Mouse (Mus musculus) brown adipose tissue, adult 24 weeks (tissue): Measurements from ENCODE around the gene Cdon. TPM values are rescaled to one million over a fixed set of nuclear protein-coding genes. Genes with fewer than 3 reads are reported as not detected.
"Not testable (repeated sequence)": the region's sequence is repeated elsewhere in the genome, so short reads cannot be mapped to it uniquely, and the experiment has no call there.

Source experiments
- H3K27ac ChIP-seq: fragments of 200-500 bp; replicated peaks from 2 replicates; pipeline ENCODE4 v1.5.1; 2012; ENCODE audit warnings: low read depth, mild to moderate bottlenecking, low read length
- H3K4me1 ChIP-seq: fragments of 200-500 bp; 2 replicates; pipeline ENCODE4 v1.6.1; 2012; ENCODE audit warnings: low read length, mixed read lengths; ENCODE audit not compliant: control insufficient read depth, insufficient read depth, insufficient read length
- H3K4me3 ChIP-seq: fragments of 200-500 bp; 2 replicates; pipeline ENCODE4 v1.5.1; 2012; ENCODE audit warnings: low read depth, mild to moderate bottlenecking, low read length, moderate library complexity; ENCODE audit not compliant: insufficient read depth
- polyA plus RNA-seq: library from polyadenylated mRNA; stranded (reverse); fragments of >200 nt; gene quantifications from 2 replicates; pipeline ENCODE4 v1.2.4, GENCODE M21; 2012; ENCODE audit not compliant: missing spikeins, insufficient read depth, insufficient read length

Cdon gene
- polyA plus RNA-seq, 1 experiment, result 10.9 TPM

DNA sequence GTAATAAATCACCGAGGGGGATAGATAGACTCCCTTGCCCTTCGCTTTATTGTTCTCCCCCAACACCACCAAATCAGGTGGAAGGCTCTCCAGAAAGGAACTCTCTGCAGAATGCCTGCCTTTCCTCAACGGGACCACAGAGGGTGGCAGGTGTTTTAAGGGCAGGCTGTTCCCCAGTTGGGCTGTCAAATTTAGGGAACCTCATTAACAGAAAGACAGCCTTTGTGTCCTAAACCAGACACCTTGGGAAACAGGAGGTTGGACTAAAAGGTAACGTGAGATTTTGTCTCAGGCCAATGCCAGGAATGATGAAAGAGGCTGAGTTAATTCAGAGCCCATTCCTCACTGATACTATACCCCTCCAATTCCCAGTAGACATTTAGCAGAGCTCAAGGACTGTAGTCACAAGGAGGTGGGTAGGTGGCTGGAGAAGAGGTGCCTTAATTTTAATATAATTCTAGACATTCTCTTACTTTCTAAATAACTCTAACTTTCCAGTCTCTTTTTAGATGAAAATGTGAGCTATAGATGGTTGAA lies 1.5 kb downstream of the Cdon start:
- H3K27ac ChIP-seq, result no peak overlapping the region; the same call in 1 of the 2 replicates
- peaks cover 3% of the 10 kb centered on the region for H3K4me1 ChIP-seq
- H3K4me3 ChIP-seq, result peak overlapping the region; percentile 83

DNA sequence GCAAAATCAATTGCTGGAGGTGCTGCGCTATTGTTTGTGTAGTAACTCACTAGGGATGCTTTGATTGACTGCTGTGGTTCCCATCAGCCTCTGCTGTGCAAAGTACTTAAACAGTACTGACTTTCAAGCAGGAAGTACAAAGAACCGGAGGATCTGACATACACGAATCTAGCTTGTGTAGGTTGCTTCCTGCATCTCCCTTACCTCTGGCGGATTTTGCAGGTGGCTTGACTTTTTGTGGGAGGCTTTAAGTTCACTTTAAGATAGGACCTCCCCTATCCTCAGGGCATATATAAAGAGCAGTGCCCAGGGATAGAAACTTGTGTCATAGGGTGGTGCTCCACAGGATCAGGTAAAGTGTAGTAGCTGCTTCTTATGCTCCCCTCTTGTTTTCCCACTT lies 2.3 kb downstream of the Cdon start:
- peaks cover 6% of the 10 kb centered on the region for H3K4me1 ChIP-seq
- H3K27ac ChIP-seq, result no peak overlapping the region
- peak overlapping the region; percentile 39 for H3K4me3 ChIP-seq

DNA sequence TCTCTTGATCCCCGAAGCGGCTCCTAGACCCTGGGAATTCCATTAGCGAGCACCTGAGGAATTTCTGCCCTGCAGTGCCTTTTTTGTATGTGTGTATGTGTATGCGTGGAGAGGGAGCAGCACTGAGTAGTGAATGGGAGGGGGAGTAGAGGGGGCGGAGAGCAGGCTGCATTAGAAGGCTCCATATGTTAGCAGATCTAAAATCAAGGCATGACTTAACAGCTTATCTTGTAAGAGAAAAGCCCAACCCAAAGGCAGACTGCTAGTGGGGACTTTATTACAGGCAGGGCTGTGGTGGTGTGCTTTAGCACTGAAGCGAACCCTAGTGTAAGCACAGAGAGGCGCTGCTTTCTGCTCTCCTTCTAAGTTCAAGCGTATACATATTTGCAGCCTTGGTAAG lies 3.7 kb downstream of the Cdon start:
- H3K4me1 ChIP-seq, result peaks cover 6% of the 10 kb centered on the region
- peak overlapping the region; percentile 10 for H3K4me3 ChIP-seq
- no peak overlapping the region for H3K27ac ChIP-seq

DNA sequence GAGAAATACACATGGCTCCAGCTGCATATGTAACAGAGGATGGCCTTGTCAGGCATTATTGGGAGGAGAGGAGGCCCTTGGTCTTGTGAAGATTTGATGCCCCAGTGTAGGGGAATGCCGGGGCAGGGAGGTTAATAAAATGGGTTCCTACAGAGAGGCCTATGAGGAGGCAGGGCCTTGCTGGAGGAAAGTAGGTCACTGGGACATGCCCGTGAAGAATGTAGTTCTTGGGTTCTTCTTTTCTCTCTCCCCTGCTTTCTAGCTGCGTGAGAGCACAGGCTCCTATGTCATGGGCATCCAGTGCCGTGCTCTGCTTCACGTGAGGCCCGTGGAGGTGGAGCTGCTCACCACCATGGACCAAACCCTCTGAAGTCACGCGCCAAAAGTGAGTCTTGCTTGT lies 9.5 kb downstream of the Cdon start:
- H3K27ac ChIP-seq, result no peak overlapping the region
- H3K4me3 ChIP-seq, result no peak overlapping the region
- peaks cover 12% of the 10 kb centered on the region for H3K4me1 ChIP-seq

DNA sequence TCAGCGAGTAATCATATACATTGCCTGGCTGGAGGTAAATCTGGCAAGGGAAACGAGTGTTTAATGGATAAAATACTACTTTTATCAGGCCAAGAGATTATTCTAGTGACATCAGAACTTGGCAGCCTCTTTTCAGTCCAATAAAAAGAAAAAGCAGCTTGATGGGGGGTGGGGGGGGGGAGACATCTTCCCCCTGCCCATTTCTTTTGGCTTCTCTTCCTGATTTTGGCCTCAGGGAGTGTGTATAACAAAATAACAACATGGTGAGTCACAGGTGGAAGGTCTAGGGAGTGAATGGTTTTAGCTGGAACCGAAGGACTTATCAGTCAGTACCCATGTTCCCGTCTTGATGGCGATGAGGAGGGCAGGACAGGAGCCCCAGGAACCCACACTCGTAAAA lies 10.5 kb downstream of the Cdon start:
- Histone ChIP-seq H3K4me3 (no peak overlapping the region), H3K27ac (no peak overlapping the region), H3K4me1 (peaks cover 11% of the 10 kb centered on the region)

DNA sequence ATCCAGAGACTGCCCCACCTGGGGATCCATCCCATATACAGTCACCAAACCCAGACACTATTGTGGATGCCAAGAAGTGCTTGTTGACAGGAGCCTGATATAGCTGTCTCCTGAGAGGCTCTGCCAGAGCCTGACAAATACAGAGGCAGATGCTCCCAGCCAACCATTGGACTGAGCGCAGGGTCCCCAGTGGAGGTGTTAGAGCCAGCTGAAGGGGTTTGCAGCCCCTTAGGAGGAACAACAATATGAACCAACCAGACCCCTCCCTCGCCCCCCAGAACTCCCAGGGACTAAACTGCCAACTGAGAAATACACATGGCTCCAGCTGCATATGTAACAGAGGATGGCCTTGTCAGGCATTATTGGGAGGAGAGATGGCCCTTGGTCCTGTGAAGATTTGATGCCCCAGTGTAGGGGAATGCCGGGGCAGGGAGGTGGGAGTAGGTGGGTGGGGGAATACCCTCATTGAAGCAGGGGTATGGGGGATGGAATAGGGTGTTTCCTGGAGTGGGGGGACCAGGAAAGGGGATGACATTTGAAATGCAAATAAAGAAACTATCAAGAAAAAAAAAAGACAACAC lies 11.9 kb downstream of the Cdon start:
- not testable (repeated sequence) for H3K4me1 ChIP-seq, H3K4me3 ChIP-seq

DNA sequence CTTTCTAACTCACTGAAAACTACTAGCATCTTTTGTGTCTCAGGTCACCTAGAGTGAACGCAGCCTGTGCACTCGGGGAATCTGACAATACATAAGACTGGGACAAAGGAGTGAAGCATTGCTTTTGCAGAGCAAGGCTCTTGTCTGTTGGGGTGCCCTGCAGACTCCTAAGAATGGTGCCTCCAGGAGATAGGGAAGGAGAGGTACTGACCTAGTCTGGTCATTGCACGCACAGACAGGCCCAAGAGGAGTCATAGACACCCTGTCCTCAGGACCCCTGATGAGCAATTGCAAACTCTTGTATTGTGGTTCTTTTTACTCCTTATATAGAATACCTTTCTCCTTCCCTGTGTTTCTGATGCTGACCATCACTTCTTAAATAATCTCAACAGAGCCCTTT lies 13.4 kb downstream of the Cdon start:
- H3K4me1 ChIP-seq, result peaks cover 5% of the 10 kb centered on the region
- no peak overlapping the region for H3K4me3 ChIP-seq
- H3K27ac ChIP-seq, result no peak overlapping the region

More for the DNA sequence above, 11.9 kb downstream of the Cdon start:
- not testable (repeated sequence) for H3K27ac ChIP-seq

DNA sequence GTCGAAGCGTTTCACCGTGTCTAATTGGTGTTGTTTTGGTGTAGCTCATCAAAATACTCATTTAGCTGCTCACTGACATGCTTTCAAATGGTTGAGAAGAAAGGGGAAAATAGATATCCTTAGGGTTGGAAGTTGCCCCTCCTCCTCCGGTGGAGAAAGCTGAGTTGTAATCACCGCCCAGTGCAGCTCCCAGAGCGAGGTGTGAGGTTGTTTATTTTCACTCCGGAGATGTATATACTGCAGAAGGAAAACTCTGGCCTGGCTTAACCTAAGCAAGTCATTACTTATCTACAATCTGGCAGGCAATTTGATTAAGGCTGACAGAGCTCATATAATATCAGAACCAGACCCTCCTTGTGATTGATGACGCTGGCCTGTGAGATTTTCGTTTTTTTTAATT lies 14.6 kb downstream of the Cdon start:
- Histone ChIP-seq H3K4me1 (peaks cover 3% of the 10 kb centered on the region), H3K27ac (no peak overlapping the region), H3K4me3 (no peak overlapping the region)

DNA sequence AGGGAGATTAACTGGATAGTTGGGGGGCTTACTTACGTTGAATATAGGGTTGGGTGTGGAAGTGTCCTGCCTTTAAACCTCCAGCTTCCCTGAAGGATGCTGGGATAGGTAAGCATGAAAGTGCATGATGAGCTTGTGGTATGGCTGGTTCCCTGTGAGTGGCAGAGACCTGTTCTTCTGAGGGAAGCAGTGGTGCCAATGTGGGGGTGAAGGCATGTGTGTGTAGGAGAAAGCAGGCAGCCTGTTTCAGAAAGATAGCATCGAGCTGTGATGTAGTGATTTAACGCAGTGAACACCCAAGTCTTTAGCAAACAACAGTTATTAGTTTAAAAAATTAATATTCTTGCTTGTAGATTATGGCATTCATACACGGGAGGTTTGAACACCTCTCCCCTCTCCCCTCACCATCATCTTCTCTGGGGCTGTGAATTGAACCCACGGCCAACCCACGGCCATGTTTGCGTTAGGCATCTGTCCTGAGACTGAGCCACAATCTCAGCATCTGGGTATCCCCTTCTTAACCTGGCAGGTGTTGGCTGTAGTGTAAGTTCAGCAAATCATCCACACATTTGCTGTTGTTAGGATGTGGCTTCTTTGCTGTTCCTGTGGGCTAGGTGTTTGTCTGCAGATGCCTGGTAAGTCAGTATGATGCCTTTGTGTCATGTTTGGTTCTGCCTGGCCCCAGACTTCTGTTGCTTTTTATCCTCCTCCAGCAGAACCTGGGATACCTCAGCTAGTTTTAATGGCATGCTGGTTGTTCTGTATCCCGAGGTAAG lies 17.5 kb downstream of the Cdon start:
- H3K27ac ChIP-seq, result no peak overlapping the region
- no peak overlapping the region for H3K4me3 ChIP-seq

DNA sequence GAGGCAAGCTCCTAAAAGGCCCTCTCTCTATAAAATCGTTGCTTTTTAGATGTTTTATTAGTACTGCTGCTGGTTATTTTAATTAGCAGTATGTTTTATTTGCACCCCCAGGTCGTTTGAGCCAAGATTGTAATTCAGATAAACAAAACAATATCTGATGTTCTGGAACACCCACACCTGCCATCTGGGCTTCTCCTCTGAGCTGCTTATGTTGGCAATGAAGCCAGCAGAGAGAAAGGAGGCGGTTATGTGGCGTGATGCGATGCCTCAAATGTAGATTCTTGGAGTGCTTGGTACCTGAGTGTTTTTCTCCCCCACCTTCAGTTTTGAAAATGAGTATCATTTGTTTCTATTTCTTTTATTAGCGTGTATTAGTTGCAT lies 18.1 kb downstream of the Cdon start:
- no peak overlapping the region for H3K4me3 ChIP-seq

More for the DNA sequence above, 17.5 kb downstream of the Cdon start:
- H3K4me1 ChIP-seq, result peaks cover 3% of the 10 kb centered on the region

DNA sequence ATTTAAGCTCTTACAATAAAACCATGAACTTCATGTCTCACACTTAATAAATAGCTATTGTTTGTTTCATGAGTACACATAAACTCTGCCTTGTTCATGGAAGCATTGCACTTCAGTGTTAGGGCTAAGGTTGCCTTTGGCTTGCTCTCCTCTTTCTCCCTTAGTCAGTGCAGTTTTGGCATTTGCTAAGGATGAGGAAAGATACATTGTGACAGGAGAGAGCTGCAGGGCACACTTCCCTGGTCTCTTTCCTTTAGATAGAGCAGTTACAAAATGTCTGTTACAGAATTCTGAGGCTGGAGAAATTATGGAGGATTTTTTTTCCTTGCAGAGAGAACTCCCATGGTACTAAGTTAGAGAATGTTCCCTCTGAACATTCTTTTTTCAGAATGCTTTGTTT lies 18.8 kb downstream of the Cdon start:
- Histone ChIP-seq H3K4me3 (no peak overlapping the region), H3K4me1 (peaks cover 6% of the 10 kb centered on the region; the same call in 1 of the 2 replicates), H3K27ac (no peak overlapping the region)

More for the DNA sequence above, 18.1 kb downstream of the Cdon start:
- Histone ChIP-seq H3K4me1 (peaks cover 8% of the 10 kb centered on the region), H3K27ac (no peak overlapping the region)

DNA sequence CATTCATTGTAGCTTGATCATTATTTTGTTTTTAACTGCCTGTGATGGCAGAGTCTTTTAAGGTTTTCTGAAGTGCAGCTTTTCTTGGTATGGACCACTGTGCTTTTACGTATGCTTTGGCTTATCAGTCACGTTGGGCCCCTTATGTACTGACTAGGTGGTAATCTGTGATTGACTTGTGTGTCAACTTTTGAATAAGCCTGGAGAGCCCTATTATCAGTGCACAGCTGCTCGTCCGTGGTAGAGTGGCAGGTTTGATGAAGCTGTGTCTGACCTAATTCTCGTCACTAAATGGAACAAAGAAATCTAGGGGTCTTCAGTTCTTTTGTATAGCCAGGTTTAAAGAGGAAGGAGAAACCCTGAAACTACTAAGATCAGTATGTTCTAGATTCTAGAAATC lies 21.5 kb downstream of the Cdon start:
- H3K4me1 ChIP-seq, result peaks cover 9% of the 10 kb centered on the region; the same call in 1 of the 2 replicates
- H3K4me3 ChIP-seq, result no peak overlapping the region
- H3K27ac ChIP-seq, result no peak overlapping the region

DNA sequence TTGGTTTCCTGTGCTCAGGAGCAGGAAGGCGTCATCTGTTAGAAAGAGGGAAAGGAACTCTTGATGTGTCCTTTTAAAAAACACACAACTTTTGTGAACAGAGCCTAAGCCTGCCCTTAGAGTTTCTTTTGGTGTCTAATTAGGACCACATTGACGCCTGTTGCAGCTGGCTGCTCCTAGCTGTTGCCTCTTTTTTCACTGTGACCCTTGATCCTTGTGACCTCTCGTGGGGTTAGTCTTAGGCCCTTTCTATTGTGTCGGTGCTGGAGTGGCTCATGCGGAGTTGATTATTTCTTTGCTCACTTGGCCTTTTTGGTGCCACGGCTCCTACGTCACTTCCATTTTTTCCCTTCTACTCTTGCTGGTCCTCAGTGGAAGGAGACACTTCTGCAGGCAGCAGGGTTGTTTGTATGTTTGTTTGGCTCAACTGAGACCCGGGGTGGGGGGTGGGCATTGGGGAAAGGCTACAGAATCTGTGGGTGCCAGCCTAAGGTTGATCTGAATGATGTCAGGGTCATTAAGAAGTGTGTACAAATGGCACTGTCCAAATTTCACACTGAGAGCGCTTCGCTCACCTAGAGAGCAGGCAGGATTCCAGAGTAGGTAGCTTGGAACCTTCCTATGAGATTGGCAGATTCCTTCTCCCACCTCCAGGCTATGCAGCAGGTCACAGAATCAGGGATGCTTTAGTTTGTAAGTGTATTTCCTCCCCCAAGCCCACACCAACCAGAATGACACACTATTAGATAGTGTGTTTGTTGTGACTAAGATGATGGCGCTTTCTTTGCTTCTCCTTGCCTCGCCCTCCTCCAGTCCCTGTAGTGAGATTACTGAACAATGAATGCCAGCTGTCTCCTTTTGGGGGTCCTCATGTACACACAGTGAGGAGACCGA lies 22.9 kb downstream of the Cdon start:
- Histone ChIP-seq H3K4me3 (no peak overlapping the region), H3K27ac (no peak overlapping the region), H3K4me1 (peaks cover 9% of the 10 kb centered on the region; the same call in 1 of the 2 replicates)

DNA sequence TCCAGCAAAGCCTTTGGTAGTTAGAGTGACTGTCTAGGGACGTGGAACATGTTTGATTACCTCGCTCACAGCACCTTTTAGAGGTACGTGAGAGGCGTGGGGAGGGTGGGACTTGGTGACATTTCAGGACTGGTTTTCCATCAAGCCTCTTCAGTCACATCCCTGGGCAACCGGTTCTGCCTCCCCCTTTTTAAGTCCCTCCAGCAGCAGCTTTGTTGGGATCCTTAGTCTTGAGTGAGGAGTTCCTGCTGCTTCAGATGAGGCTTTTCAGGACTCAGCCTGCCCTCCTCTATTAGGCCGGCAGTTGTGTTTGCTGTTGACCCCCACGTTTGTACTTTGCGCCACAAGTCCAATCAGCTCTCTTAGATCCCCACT lies 23.6 kb downstream of the Cdon start:
- no peak overlapping the region for H3K4me3 ChIP-seq

DNA sequence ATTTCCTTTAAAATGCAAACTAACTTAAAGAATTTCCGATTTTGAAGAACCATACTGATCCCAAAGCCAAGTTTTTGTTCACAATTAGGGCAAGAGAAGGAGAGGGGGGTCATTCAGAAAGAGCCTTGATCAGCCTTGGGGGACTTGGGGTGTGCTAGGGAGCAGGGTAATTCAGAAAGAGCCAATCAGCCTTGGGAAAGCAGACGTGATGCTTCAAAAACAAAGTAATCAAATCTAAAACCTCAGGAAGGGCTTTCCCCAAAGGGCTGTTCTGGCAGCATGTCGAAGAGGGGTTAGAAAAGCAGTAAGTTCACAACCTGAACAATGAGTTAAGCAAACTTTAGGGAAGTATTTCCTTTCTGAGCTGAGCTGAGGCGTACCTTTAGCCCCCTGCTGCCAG lies 26.0 kb downstream of the Cdon start:
- H3K4me1 ChIP-seq, result peaks cover 9% of the 10 kb centered on the region; the same call in 1 of the 2 replicates
- no peak overlapping the region for H3K4me3 ChIP-seq
- H3K27ac ChIP-seq, result no peak overlapping the region

More for the DNA sequence above, 23.6 kb downstream of the Cdon start:
- Histone ChIP-seq H3K27ac (no peak overlapping the region), H3K4me1 (peaks cover 9% of the 10 kb centered on the region; the same call in 1 of the 2 replicates)
